Mouse (Mus musculus) E14TG2a.4 (cell line): Measurements from ENCODE around the gene Krt10.

Experiments used
- CTCF ChIP-seq: conservative IDR thresholded peaks from 2 replicates; pipeline ENCODE4 v1.5.1; 2014; ENCODE audit warnings: low read length
- NANOG ChIP-seq: IDR thresholded peaks from 2 replicates; pipeline ENCODE4 v1.6.1; 2014; ENCODE audit warnings: borderline replicate concordance, low read length, mixed read lengths

DNA sequence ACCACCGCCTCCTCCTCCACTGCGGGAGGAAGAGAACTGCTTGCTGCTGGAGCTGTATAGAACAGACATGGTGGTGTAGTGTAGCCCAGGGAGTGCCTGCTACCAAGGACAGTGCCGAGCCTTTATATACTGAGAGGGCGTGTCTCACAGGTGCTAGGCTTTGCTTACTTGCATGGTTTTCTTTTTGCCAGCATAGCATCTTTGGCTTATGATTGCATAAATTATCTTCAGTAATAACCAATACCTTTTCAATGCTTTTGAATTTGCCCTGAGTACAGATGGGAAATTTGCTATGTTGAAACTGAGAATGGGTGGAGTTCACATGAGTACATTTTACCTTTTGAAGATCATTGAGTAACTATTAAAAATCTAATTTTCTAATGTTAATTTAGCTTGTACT lies at the start of gene Krt10:
- no peak for TF ChIP-seq CTCF
- no peak for TF ChIP-seq NANOG
